Mouse (Mus musculus) bone marrow macrophage, adult 2 months (primary cell): ENCODE measurements around the gene Col4a2. TPM values are rescaled to one million over a fixed set of nuclear protein-coding genes. Genes with fewer than 3 reads are reported as not detected.

Experiments
- H3K27ac ChIP-seq: 2 replicates; pipeline ENCODE4 v1.5.1; 2012; ENCODE audit warnings: low read depth, low read length; ENCODE audit not compliant: insufficient read depth
- H3K4me1 ChIP-seq: 2 replicates; pipeline ENCODE4 v1.6.1; 2012; ENCODE audit warnings: low read length; ENCODE audit not compliant: control insufficient read depth, insufficient read depth
- H3K4me3 ChIP-seq: 2 replicates; pipeline ENCODE4 v1.5.1; 2012; ENCODE audit warnings: mild to moderate bottlenecking, low read length, moderate library complexity; ENCODE audit not compliant: insufficient read depth
- CTCF ChIP-seq: IDR thresholded peaks from 2 replicates; pipeline ENCODE4 v1.5.1; 2012; ENCODE audit warnings: low read depth, mild to moderate bottlenecking, low read length, moderate library complexity
- POLR2A ChIP-seq: IDR thresholded peaks from 2 replicates; pipeline ENCODE4 v1.6.1; 2012; ENCODE audit warnings: mild to moderate bottlenecking, low read depth, low read length, borderline replicate concordance
- polyA plus RNA-seq: library from polyadenylated mRNA; stranded (reverse); fragments of >200 nt; gene quantifications from 2 replicates; pipeline ENCODE4 v1.2.4, GENCODE M21; 2012; ENCODE audit not compliant: missing spikeins, insufficient read depth, insufficient read length

The Col4a2 gene
- polyA plus RNA-seq, 1 experiment = 2.6 TPM

- Histone ChIP-seq H3K27ac (no peak overlapping the region), H3K4me1 (peaks cover 11% of the 10 kb centered on the region), H3K4me3 (no peak overlapping the region)
- TF ChIP-seq CTCF (no peak), POLR2A (no peak)
Measured at GRCm38 (mm10) chr8:11394773-11395172, 82.2 kb downstream of the Col4a2 start.

DNA sequence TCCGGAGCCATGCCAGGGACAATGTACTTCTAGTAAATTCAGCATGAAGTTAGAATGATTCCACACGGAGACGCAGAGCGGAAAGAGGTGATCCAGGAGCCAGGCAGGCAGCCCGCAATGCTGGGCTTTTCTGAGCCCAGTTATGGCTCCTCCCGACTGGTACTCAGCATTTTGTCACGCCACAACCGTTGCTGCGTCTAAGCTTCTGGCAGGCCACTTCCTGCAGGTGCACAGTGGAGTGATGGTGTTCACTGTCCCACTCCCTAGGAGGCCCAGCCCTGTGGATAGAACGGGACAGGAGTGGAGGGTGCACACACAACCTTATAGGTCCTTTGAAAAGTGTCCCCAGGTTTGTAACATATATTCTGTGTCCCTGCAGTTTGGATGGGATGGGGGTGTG is 83.0 kb downstream of the Col4a2 start:
- Histone ChIP-seq H3K4me3 (no peak overlapping the region), H3K4me1 (peaks cover 11% of the 10 kb centered on the region), H3K27ac (no peak overlapping the region)
- no peak for TF ChIP-seq POLR2A

DNA sequence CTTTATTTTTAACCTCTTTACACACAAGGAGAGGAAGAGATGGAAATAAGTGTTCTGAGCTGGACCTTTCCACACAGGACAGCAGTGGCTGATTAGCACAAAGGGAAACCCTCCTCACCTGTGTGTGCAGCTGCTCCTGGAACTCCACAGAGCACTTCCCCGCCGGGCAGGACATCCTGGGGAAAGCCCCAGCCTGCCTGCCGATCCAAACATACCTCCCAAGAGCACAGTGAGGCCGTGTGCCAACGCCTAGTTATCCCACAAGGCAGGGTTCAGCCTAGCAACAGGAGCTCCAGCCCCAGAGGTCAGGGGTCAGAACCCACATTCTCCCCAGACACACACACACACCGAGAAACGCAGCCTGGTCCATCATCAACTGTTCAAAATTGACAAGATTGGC is 83.5 kb downstream of the Col4a2 start:
- TF ChIP-seq POLR2A (no peak), CTCF (no peak)
- H3K4me1 ChIP-seq = peaks cover 11% of the 10 kb centered on the region
- H3K4me3 ChIP-seq = no peak overlapping the region
- H3K27ac ChIP-seq = no peak overlapping the region

GRCm38 (mm10) chr8:11397126-11397525 is 84.5 kb downstream of the Col4a2 start:
- Histone ChIP-seq H3K4me3 (no peak overlapping the region), H3K4me1 (peaks cover 11% of the 10 kb centered on the region), H3K27ac (no peak overlapping the region)
- TF ChIP-seq POLR2A (no peak), CTCF (no peak)

- no peak overlapping the region for H3K27ac ChIP-seq
- H3K4me1 ChIP-seq = peaks cover 4% of the 10 kb centered on the region; the same call in 1 of the 2 replicates
- TF ChIP-seq CTCF (no peak), POLR2A (no peak)
- no peak overlapping the region for H3K4me3 ChIP-seq
Measured at GRCm38 (mm10) chr8:11399706-11400105, 87.1 kb downstream of the Col4a2 start.

DNA sequence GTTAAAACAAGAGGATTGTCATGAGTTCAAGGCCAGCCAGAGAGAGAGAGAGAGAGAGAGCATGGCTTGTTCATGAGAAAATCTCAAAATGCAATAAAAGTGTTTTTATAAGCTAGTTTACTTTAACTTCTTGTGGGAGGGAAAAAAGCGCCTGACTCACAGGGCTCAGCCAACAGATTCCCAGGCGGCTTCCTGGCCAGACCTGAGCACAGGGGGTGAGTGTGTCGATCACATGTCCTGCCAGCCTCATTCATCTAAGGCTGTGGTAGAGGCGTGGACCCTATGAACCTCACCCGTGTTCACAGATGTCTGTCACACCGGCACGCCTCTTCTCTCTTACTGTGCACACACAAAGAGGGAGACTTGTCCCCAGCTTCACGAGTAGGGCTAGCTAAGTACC is 87.6 kb downstream of the Col4a2 start:
- Histone ChIP-seq H3K4me1 (peaks cover 4% of the 10 kb centered on the region; the same call in 1 of the 2 replicates), H3K27ac (no peak overlapping the region), H3K4me3 (no peak overlapping the region)
- TF ChIP-seq POLR2A (no peak), CTCF (no peak)

- no peak for TF ChIP-seq CTCF
- TF ChIP-seq POLR2A = no peak
- peaks cover 4% of the 10 kb centered on the region; the same call in 1 of the 2 replicates for H3K4me1 ChIP-seq
- H3K27ac ChIP-seq = no peak overlapping the region
- no peak overlapping the region for H3K4me3 ChIP-seq
Measured at GRCm38 (mm10) chr8:11401183-11401582, 88.6 kb downstream of the Col4a2 start.

GRCm38 (mm10) chr8:11402220-11402619 is 89.6 kb downstream of the Col4a2 start:
- no peak overlapping the region for H3K4me3 ChIP-seq
- peaks cover 4% of the 10 kb centered on the region; the same call in 1 of the 2 replicates for H3K4me1 ChIP-seq
- no peak for TF ChIP-seq POLR2A
- TF ChIP-seq CTCF = no peak
- H3K27ac ChIP-seq = no peak overlapping the region

- peaks cover 4% of the 10 kb centered on the region; the same call in 1 of the 2 replicates for H3K4me1 ChIP-seq
- H3K4me3 ChIP-seq = no peak overlapping the region
- no peak for TF ChIP-seq POLR2A
- TF ChIP-seq CTCF = no peak
- H3K27ac ChIP-seq = no peak overlapping the region
Measured at GRCm38 (mm10) chr8:11403813-11404212, 91.2 kb downstream of the Col4a2 start.

DNA sequence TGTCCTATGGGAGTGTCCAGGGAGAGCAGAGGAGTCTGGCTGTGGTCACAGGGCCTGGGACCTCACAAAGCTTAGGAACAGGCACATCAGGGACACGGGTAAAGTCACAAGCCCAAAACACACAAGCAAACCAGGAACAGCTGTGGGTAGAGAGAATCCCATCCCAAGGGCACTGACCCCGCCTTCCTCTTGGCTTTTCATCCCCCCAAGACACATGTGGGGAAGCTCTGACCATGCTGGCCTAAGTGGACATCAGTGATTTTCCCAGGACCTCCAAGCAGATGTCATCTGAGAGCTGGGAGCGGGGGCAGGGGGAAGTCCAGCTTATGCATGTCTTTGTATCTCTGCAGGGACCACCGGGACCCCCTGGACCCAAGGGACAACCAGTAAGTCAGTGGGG is 92.0 kb downstream of the Col4a2 start:
- no peak for TF ChIP-seq POLR2A
- TF ChIP-seq CTCF = no peak

More for the DNA sequence above, 92.0 kb downstream of the Col4a2 start:
- H3K27ac ChIP-seq = no peak overlapping the region
- no peak overlapping the region for H3K4me3 ChIP-seq
- H3K4me1 ChIP-seq = peaks cover 4% of the 10 kb centered on the region; the same call in 1 of the 2 replicates
